Mouse (Mus musculus): Measurements from ENCODE around the gene Ptov1. TPM values are rescaled to one million over a fixed set of nuclear protein-coding genes. Genes with fewer than 3 reads are reported as not detected.

Gene Ptov1
- polyA plus RNA-seq (2015; fragmentation: Nextera tagmentation; extraction: Ambion mirVana): 305 and 336 TPM in 2 replicates

DNA sequence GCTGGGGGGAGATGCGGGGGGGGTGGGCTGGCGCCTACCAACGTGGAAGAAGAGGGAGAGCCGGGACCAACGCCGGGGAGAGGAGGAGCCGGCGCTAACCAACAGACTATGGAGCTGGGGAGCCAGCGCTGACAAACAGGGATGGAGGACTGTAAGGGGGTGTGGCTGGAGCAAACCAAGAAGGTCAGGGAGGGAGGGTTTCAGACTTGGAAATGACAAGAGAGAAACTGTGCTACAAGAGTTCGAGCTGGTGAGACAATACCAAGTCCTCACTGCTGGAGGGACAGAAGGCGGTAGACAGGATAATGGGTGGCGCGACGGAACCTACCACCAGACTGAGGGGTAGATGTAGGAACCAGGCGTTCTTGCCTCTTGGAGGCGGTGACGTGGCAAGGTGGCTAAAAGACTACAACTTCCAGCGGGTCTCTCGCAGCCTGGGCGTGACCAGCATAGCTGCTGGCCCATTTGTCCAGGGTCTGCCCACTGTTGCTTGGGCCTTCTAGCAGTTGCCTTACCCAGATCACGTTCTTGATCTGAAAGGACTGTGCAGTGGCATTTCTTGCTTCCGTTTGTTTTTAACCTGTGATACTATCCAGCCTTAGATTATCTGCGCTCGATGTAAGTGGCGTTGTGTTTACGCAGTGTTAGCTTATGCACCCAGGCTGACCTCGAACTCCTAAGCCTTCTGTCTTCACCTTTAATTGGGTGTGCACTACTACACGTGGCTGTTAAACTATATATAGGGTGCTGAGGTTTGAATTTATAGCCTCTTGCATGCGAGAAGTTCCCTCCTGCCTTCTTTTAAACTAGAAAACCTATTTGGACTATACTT lies at the start of gene Ptov1:
TSS of gene Ptov1 (minus strand) at position 92 of the 832 bp plus-strand sequence.

DNA sequence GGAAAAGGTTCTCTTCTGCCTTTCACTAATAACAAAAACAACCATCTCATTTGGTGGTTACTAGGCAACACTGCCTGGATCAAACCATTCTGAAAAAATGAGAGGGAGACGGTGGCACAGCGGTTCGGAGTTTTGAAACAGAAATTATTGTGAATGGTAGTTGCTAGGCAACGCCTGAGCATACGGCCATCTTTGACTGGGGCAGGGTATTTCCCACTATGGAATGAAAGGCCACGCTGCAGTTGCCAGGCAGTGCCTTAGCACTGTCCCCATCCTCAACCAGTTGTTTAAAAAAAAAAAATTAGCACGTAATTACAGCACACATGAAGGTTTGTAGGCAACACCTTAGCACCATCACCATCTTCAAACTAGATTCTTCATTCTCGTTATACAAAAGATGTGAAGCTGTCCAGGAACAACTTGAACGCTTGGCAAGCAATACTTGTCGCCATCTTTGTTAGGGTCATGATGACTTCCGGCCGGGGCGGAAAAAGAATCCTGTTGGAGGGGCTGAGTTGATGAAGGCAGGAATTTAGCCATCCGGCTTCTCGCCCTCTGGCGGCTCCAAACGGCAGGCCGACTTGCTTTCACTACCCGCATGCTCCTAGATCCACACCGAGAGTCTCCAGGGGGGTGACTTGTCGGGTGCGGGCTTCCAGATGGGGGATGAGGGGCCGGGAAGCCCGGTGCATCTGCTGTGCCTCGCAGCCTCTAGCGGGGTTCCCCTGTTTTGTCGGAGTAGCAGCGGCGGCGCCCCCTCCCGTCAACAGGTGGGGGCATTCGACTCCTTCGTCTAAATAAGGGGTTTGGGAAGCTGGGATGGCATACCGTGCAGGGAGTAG lies 26.2 kb upstream of the Ptov1 start, which contains the start of gene Fuz:
TSS of gene Fuz (plus strand) at position 487 of the 842 bp plus-strand sequence.

DNA sequence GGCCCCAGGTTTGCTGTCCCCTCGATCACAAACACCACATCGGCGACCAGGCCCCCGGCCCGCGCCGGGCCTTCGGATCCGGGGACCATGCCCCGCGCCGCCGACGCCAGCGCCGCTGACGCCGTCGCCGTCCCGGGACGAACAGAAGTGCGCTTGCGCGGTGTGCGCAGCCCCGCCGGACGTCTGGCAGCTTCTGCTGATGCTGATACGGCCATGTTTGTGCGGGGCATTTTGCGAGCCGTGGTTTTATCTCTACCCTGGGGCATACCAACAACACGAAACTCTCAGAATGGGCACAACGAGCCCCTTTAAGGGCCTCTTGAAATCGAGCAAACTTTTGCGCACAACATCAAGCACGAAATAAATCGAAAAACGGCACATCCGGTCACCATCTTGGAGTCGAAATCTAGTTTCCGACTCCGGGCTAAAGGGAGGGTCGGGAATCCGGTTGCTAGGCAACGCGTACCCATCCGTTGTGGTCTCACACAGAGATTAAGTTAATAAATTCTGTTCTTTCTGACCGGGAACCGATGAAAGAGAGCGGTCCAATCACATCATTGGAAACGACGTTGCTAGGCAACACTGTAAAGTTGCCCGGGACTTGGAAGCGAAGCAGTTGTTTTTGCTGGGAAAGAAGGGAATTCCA lies 22.8 kb upstream of the Ptov1 start, which contains the start of gene Med25:
TSS of gene Med25 (minus strand) at position 437 of the 646 bp plus-strand sequence.

DNA sequence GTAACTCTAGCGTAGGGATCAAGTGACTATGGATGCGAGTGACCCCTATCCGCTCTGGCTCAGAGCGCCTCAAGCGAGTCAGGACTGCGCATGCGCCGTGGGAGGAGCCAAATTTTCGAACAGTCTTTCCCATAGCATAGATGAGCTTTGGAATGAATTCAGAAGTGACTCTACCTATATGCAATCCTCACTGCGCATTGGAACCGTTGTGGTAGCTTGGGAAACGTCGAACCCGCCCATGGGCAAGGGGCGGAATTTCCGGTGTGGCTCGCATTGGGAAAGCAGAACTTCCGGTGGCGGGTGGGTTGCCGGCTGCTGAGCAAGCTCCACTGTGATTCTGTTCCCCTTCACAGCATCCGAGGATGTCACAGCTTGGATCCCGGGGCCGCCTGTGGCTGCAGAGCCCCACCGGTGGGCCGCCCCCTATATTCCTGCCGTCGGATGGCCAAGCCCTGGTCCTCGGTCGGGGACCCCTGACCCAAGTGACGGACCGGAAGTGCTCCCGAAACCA lies 12.5 kb downstream of the Ptov1 start, which contains the start of gene Pnkp:
TSS of gene Pnkp (plus strand) at position 98 of the 511 bp plus-strand sequence.

DNA sequence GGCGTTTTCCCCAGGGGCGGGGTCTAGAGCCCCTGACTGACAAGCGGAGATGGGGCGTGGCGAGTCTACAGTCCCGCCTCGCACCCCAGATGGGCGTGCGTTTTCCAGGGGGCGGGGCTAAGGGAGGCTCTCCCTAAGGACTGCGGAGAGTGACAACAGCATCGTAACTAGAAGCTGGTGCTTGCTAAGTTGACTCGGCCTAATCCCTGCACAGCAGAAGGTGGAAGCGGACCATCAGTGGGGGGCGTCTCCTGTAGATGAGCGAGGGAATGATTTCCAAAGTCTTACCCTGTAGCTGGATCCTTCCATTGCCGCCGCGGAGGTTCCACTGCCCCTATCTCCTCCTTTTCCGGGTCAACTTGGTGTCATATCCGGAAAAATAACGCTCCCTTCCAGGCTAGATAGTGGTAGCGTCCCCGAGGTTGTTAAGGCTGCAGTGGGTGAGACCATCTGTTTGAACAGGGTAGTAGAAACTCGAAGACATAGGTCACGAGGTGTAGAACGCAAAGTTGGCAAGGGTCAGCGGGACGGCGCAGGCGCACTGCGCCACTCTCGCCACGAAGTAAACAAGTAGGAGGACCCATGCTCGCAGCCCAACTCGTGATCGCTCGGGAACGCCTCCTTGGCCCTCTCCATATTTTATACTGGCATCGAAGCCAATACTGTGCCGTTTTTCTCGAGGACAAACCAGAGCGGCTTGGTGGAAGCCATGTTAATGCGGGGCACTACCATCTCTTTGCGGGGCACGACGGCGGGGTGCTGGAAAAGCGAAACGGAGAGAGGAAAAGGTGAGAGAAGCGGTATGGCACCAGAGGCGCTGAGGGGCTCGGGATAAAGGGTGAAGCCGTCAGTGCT lies 20.8 kb downstream of the Ptov1 start, which contains the start of the genes Akt1s1 and Tbc1d17:
TSS of gene Akt1s1 (plus strand) at position 431 of the 855 bp plus-strand sequence.
TSS of gene Tbc1d17 (minus strand) at position 519 of the 855 bp plus-strand sequence.

DNA sequence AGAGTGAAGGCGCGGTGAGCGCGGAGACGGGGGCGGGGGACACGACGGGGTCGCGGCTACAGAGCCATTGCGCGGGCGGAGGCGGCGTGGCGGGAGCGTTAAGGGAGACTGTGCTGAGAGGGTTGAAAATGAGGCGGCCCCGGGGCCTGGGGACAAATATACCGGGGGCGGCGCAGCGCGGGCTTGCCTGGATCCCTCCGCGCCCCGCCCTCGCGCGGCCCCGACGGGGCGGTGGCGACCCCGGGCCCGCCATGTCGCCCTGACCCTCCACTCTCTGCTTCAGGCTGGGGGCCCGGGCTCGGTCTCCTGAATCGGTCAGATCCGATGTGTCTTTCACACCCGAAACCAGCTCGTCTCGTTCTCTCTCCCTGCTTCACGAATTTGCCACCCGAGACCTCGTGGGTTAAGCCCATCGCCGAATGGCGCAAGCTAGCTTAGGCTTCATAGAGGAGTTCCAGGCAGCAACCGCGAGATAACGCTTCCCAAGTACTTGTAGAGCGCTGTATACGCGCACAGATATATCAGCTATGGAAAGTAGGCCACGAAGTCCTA lies 53.0 kb downstream of the Ptov1 start, which contains the start of gene Atf5:
TSS of gene Atf5 (minus strand) at position 189 of the 552 bp plus-strand sequence.

DNA sequence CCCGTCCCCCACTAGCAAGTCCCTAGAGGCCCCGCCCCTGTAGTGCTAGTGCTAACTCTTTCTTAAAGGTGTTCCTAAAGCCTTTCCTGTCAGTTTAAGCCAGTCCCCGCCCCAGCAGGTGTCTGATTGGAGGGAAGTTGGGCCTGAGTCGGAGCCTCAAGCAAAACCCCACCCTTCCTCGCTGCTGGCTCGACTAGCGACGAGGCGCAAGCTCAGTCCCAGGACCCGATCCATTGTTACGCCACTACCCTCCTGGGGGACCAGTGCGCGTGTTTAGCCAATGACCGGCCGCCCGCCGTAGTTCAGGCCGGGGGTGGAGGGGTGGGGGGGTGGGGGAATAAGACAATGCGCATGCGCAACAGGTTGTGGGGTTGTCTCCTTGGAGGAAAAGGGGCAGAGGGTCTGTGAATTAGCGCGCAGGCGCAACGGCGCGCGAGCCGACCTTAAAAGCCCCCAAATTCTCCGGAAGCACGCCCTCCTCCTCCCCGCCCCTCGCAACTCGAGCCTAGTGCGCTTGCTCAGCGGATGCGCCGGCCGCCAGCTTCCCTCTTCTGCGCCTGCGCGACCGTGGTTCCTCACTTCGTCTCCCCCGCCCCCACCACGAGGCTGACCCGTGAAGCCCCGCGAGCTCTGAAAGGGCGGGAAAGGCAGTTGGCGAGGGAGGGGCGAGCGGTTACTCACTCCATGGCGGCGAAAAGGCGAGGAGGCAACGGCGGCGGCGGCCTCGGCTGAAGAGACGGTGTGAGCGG lies 53.7 kb downstream of the Ptov1 start, which contains the start of the genes Nup62 and Il4i1:
TSS of gene Nup62 (plus strand) at position 368 of the 749 bp plus-strand sequence.
TSS of gene Il4i1 (plus strand) at position 667 of the 749 bp plus-strand sequence.

Small RNA genes within 50 kb of the gene (microRNA-seq; reads per million reads assigned to microRNA genes)
- not detected for gene Mir707 (ENCODE audit: borderline replicate concordance, insufficient number of aligned reads)

Other genes with a start within 250 kb of the Ptov1 start
- gene Myh14, start 198.9 kb downstream of the Ptov1 start, polyA plus RNA-seq (2015; fragmentation: Nextera tagmentation; extraction: Ambion mirVana): 1.7 and 2.0 TPM in 2 replicates
- gene Izumo2, start 161.0 kb downstream of the Ptov1 start, polyA plus RNA-seq (2015; fragmentation: Nextera tagmentation; extraction: Ambion mirVana): not detected in 2 replicates
- gene Vrk3, start 121.4 kb downstream of the Ptov1 start, polyA plus RNA-seq (2015; fragmentation: Nextera tagmentation; extraction: Ambion mirVana): 25.8 and 41.4 TPM in 2 replicates
- gene Zfp473, start 118.7 kb downstream of the Ptov1 start, polyA plus RNA-seq (2015; fragmentation: Nextera tagmentation; extraction: Ambion mirVana): 0.16 and 0.37 TPM in 2 replicates
- 40.4 and 43.1 TPM in 2 replicates for gene Nup62, start 53.7 kb downstream of the Ptov1 start, polyA plus RNA-seq (2015; fragmentation: Nextera tagmentation; extraction: Ambion mirVana)
- gene Il4i1, start 53.4 kb downstream of the Ptov1 start, polyA plus RNA-seq (2015; fragmentation: Nextera tagmentation; extraction: Ambion mirVana): 0.52 and 1.9 TPM in 2 replicates
- 8.1 and 9.7 TPM in 2 replicates for gene Atf5, start 53.1 kb downstream of the Ptov1 start, polyA plus RNA-seq (2015; fragmentation: Nextera tagmentation; extraction: Ambion mirVana)
- 103 and 124 TPM in 2 replicates for gene Akt1s1, start 20.8 kb downstream of the Ptov1 start, polyA plus RNA-seq (2015; fragmentation: Nextera tagmentation; extraction: Ambion mirVana)
- 74.5 and 99.1 TPM in 2 replicates for gene Tbc1d17, start 20.7 kb downstream of the Ptov1 start, polyA plus RNA-seq (2015; fragmentation: Nextera tagmentation; extraction: Ambion mirVana)
- gene Pnkp, start 12.6 kb downstream of the Ptov1 start, polyA plus RNA-seq (2015; fragmentation: Nextera tagmentation; extraction: Ambion mirVana): 41.8 and 51.0 TPM in 2 replicates
- 65.4 and 92.8 TPM in 2 replicates for gene Med25, start 22.9 kb upstream of the Ptov1 start, polyA plus RNA-seq (2015; fragmentation: Nextera tagmentation; extraction: Ambion mirVana)
- 23.0 and 35.1 TPM in 2 replicates for gene Fuz, start 26.3 kb upstream of the Ptov1 start, polyA plus RNA-seq (2015; fragmentation: Nextera tagmentation; extraction: Ambion mirVana)
- gene Ap2a1, start 59.7 kb upstream of the Ptov1 start, polyA plus RNA-seq (2015; fragmentation: Nextera tagmentation; extraction: Ambion mirVana): 49.4 and 50.6 TPM in 2 replicates
- gene Tsks, start 73.4 kb upstream of the Ptov1 start, polyA plus RNA-seq (2015; fragmentation: Nextera tagmentation; extraction: Ambion mirVana): 0.17 and 0.46 TPM in 2 replicates
- 23.0 and 24.9 TPM in 2 replicates for gene Cpt1c, start 105.1 kb upstream of the Ptov1 start, polyA plus RNA-seq (2015; fragmentation: Nextera tagmentation; extraction: Ambion mirVana)
- gene Prmt1, start 116.8 kb upstream of the Ptov1 start, polyA plus RNA-seq (2015; fragmentation: Nextera tagmentation; extraction: Ambion mirVana): 247 and 271 TPM in 2 replicates
- gene Irf3, start 127.9 kb upstream of the Ptov1 start, polyA plus RNA-seq (2015; fragmentation: Nextera tagmentation; extraction: Ambion mirVana): 56.9 and 79.7 TPM in 2 replicates
- 16.6 and 25.4 TPM in 2 replicates for gene Bcl2l12, start 128.9 kb upstream of the Ptov1 start, polyA plus RNA-seq (2015; fragmentation: Nextera tagmentation; extraction: Ambion mirVana)
- gene Scaf1, start 146.6 kb upstream of the Ptov1 start, polyA plus RNA-seq (2015; fragmentation: Nextera tagmentation; extraction: Ambion mirVana): 25.1 and 26.8 TPM in 2 replicates
- gene Rras, start 148.2 kb upstream of the Ptov1 start, polyA plus RNA-seq (2015; fragmentation: Nextera tagmentation; extraction: Ambion mirVana): 69.9 and 80.5 TPM in 2 replicates
- gene Prr12, start 183.1 kb upstream of the Ptov1 start, polyA plus RNA-seq (2015; fragmentation: Nextera tagmentation; extraction: Ambion mirVana): 4.1 and 6.1 TPM in 2 replicates
- gene Nosip, start 192.6 kb upstream of the Ptov1 start, polyA plus RNA-seq (2015; fragmentation: Nextera tagmentation; extraction: Ambion mirVana): 72.0 and 75.6 TPM in 2 replicates
- 21.2 and 23.8 TPM in 2 replicates for gene Prrg2, start 192.9 kb upstream of the Ptov1 start, polyA plus RNA-seq (2015; fragmentation: Nextera tagmentation; extraction: Ambion mirVana)
- 173 and 202 TPM in 2 replicates for gene Rcn3, start 222.4 kb upstream of the Ptov1 start, polyA plus RNA-seq (2015; fragmentation: Nextera tagmentation; extraction: Ambion mirVana)
- 193 and 264 TPM in 2 replicates for gene Fcgrt, start 234.1 kb upstream of the Ptov1 start, polyA plus RNA-seq (2015; fragmentation: Nextera tagmentation; extraction: Ambion mirVana)